Mouse (Mus musculus) cortical plate, adult 2 months (tissue): ENCODE results near the gene Ak5. TPM values are rescaled to one million over a fixed set of nuclear protein-coding genes. Genes with fewer than 3 reads are reported as not detected.

Experiments
- H3K27ac ChIP-seq: fragments of 200-500 bp; 2 replicates; pipeline ENCODE4 v1.5.1; 2012; ENCODE audit warnings: low read length, control low read depth, inconsistent platforms; ENCODE audit not compliant: insufficient read depth
- H3K4me1 ChIP-seq: fragments of 200-500 bp; 2 replicates; pipeline ENCODE4 v1.6.1; 2011; ENCODE audit warnings: low read length; ENCODE audit not compliant: control insufficient read depth, insufficient read depth
- H3K4me3 ChIP-seq: fragments of 200-500 bp; 2 replicates; pipeline ENCODE4 v1.5.1; 2011; ENCODE audit warnings: mild to moderate bottlenecking, low read length, control low read depth; ENCODE audit not compliant: insufficient read depth
- CTCF ChIP-seq: fragments of 200-500 bp; IDR thresholded peaks from 2 replicates; pipeline ENCODE4 v1.5.1; 2011; ENCODE audit warnings: mild to moderate bottlenecking, control low read depth, low read length; ENCODE audit not compliant: insufficient read depth; ENCODE audit errors: extremely low read depth
- POLR2A ChIP-seq: fragments of 200-500 bp; IDR thresholded peaks from 2 replicates; pipeline ENCODE4 v1.6.1; 2011; ENCODE audit warnings: mild to moderate bottlenecking, low read length, control low read depth; ENCODE audit not compliant: insufficient read depth; ENCODE audit errors: extremely low read depth
- polyA plus RNA-seq: library from polyadenylated mRNA; depleted of rRNA; stranded (reverse); fragments of >200 nt; gene quantifications from 2 replicates; pipeline ENCODE4 v1.2.3, GENCODE M21; 2012

Gene Ak5
- polyA plus RNA-seq, 1 experiment, result 53.8 TPM

DNA sequence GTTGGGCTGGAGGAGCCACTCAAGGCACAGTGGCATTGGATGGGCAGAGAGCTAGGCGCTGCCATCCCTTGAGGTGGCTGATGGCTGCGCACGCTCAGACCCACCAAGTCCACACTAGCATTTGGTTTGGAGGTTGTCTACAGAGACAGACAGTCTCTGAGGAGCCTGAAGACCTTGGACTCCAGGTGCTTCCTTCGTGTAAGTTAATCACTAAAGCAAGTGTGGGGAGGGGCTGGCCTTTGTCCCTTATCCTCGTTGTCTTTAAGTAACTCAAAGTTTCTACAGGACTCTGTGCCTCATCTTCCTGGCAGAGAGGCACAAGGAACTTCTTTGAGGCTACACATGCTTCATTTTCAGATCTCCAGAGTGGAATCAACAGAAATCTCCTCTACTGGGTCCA is 29.9 kb upstream of the Ak5 start:
- Histone ChIP-seq H3K4me3 (no peak overlapping the region), H3K27ac (no peak overlapping the region), H3K4me1 (no peaks in the 10 kb centered on the region)
- TF ChIP-seq CTCF, result no peak
- no peak for TF ChIP-seq POLR2A

DNA sequence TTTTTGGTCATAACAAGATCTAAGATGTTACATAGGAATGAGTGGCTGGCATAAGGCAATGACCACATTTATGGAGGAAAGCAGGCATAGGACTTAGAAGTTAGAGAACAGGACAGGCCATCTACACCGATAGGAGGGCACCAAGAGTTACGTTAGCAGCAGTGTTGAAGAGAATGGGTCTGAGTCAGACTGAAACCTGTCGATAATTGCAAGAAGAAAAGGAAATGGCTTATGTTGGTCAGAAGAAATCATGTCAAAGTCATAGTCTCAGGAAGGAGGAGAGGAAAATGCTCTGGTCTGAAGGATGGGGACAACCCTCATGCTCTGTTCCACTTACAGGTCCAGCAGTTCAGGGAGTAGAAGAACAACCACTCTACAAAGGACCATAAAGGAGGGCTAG is 26.8 kb upstream of the Ak5 start:
- Histone ChIP-seq H3K4me3 (no peak overlapping the region), H3K4me1 (no peaks in the 10 kb centered on the region), H3K27ac (no peak overlapping the region)
- TF ChIP-seq CTCF (no peak), POLR2A (no peak)

DNA sequence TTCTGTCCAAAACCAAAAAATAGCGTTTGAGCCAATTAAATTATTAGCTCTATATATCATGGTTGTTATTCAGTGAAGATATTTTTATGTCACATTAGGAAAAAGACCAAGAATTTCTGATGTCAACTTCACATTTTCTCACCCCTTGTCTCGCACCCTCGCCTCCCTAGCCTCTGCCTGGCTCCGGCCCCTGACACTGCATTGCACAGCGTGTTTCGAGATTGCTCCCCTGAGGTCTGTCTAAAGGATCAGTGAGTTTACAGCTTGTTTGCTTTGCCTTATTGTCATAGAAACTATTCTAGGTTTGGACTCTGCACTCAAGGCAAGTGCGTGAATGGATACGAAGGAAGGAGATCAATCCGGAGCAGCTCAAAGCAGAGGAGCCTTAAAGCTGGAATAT is 20.9 kb upstream of the Ak5 start:
- Histone ChIP-seq H3K4me3 (no peak overlapping the region), H3K4me1 (no peaks in the 10 kb centered on the region), H3K27ac (no peak overlapping the region)
- TF ChIP-seq CTCF, result no peak
- no peak for TF ChIP-seq POLR2A

DNA sequence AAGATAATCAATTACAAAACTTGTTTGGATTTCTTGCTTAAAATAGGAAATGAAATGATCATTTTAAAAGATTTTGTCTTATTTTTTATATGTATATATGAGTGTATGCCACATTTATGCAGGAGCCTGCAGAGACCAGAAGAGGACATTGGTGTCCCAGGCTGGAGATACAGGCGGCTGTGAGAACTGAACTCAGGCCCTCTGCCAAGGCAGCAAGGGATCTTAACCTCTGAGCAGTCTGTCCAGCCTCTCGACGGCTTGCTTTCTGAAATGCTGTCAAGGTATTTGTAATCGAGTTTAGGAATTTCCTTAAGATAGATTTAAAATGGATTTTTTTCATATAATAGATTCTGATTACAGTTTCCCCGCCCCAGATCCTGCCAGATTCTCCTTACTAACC is 20.4 kb upstream of the Ak5 start:
- H3K27ac ChIP-seq, result no peak overlapping the region
- H3K4me1 ChIP-seq, result no peaks in the 10 kb centered on the region
- TF ChIP-seq POLR2A (no peak), CTCF (no peak)
- no peak overlapping the region for H3K4me3 ChIP-seq

DNA sequence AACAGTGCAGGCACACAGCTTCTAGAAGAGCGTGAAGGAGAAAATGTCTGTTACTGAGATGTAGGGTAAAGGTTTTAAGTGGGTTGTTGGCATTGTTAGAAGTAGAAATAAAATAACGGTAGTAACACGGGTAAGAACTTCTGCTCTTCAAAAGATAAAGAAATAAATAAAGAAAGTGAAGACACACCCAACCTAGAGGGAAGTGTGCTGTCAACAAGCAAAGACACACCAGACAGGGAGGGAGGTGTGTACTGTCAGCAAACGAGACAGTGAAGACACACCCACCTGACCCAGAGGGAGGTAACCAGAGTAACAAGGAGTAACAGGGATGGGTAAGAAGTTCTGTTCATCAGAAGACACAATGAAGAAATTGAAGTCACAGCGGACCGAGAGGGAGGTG is 6.5 kb upstream of the Ak5 start:
- no peak overlapping the region for H3K4me3 ChIP-seq
- TF ChIP-seq CTCF (no peak), POLR2A (no peak)
- no peak overlapping the region for H3K27ac ChIP-seq
- H3K4me1 ChIP-seq, result 0 out of 2 replicates have a peak, but pooled peaks cover 1% of the 10 kb centered on the region

DNA sequence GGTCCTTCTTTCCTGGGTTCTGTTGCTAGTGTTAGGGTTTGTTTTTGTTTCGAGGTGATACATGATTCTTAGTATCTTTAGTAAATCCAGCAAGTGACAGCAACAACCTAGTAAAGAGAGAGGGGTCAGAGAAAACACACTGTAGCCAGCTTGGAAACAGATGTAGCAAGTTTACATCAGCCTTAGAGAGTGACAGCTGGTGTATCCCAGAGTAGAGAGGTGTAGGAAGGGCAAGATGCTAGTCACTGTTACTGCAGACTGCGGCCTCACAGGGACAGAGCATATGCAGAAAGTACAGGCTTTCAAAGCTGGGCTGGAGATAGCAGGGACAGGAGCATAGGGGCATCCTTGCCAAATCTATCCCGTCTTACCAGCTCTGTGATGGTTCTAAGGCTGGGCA is 1.6 kb upstream of the Ak5 start:
- Histone ChIP-seq H3K4me1 (0 out of 2 replicates have a peak, but pooled peaks cover 1% of the 10 kb centered on the region), H3K4me3 (no peak overlapping the region), H3K27ac (no peak overlapping the region)
- no peak for TF ChIP-seq POLR2A
- no peak for TF ChIP-seq CTCF

DNA sequence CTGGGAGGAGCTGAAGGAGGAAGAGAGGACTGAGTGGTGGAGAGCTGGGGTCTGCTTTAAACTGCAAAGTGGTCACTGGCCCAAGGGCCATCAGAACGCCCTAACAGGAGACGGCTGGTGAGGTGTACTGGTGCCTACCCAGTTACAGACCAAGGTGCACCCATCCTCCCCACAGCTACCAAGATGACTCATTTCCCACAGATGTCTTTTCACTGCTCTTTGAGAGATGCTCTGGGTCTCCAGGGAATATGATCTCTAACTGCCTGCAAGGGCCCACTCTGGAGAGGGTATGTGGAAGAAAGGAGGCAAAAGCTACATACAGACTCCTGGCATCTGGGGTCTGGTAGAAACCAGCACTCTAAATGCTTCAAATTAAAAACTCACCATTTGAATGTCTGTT is 633 bp upstream of the Ak5 start:
- no peak overlapping the region for H3K27ac ChIP-seq
- H3K4me1 ChIP-seq, result 0 out of 2 replicates have a peak, but pooled peaks cover 1% of the 10 kb centered on the region
- TF ChIP-seq CTCF (no peak), POLR2A (no peak)
- no peak overlapping the region for H3K4me3 ChIP-seq

DNA sequence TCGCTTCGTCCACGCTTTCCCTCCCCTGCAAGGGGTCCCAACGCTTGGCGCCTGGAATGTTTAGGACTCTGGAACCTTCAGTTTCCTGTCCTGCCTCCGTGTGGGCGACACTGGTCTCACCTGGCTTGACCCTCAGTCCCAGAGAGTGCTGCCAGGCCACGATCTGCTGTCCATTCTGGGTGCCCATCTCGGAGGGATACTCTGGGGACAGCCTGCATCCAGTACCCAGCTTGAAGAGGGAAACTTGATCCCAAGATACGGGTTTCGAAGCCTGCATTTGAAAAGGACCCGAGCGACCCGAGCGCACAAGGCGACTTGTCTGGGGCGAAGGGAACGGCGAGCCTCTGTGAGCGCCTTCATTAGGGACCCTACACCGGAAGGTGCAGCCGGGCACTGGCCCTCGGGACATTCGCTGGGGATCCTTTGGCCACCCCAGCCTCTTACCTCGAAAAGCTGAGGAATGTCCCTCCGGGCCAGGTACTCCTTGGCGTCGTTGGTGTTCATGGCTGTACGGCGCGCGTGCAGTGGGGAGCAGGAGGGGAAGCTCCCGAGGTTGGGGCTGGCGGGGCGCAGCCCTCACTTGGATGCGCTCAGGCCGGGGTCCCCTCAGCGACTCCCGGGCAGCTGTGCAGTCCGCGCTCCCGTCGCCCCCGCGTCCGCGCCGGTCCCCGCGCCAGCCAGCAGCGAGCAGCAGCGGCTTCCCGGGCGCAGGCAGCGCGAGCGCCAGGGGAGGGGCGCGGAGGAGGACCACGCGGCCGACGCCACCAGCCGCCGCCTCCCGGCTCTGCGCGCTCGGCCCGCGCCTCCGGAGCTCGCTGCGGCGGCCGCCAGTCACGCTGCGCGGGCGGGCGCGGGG is 576 bp downstream of the Ak5 start:
- Histone ChIP-seq H3K4me3 (peak overlapping the region; percentile 96), H3K4me1 (0 out of 2 replicates have a peak, but pooled peaks cover 1% of the 10 kb centered on the region), H3K27ac (peak overlapping the region; percentile 83)
- TF ChIP-seq POLR2A (0 out of 2 replicates have a peak, but pooled peaks have one; percentile 8), CTCF (no peak)

DNA sequence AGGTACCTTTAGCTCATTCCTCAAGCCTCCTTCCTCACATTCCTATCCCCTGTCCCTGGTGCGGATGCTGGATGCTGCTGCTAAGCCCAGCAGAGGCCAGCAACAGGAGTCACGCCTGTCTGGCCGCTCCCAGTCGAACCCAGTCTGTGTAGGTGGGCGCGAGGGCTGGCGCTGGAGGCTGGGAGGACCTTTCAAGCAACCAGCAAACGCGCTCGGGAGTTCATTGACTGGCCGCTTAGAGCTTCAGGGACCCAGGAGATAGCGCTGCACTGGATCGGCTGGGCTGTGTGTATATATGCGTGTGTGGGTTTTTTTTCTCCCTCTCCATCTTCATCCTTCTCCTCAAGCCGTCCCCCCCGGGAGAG is 1.2 kb downstream of the Ak5 start:
- peak overlapping the region; percentile 96 for H3K4me3 ChIP-seq
- TF ChIP-seq POLR2A (0 out of 2 replicates have a peak, but pooled peaks have one; percentile 29), CTCF (no peak)
- H3K4me1 ChIP-seq, result 0 out of 2 replicates have a peak, but pooled peaks cover 1% of the 10 kb centered on the region
- H3K27ac ChIP-seq, result peak overlapping the region; percentile 83

DNA sequence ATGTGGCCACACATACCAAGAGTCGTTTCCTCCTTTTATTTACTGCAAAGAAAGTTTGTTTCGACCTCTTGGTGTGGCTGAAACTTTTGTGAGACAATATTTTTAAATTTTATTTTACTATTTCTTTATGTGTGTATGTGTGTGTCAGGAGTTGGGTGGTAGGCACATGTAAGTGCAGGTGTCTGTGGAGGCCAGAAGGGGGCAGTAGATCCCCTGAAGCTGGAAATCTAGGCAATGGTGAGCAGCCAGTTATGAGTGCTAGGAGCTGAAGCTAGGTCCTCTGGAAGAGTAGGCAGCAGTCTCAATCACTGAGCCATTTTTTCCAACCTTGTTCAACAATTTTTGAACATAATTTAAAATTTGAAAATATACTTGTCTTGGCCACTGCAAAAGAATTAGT is 9.6 kb downstream of the Ak5 start:
- H3K4me3 ChIP-seq, result no peak overlapping the region
- no peak overlapping the region for H3K27ac ChIP-seq

More for the DNA sequence above, 9.6 kb downstream of the Ak5 start:
- TF ChIP-seq CTCF (no peak), POLR2A (no peak)
- H3K4me1 ChIP-seq, result no peaks in the 10 kb centered on the region; the same call in 1 of the 2 replicates
